Mouse (Mus musculus) testis, postnatal 14 days (tissue): ENCODE measurements around the gene Olfr1357.

Source experiments
- DNase-seq: peaks from one replicate; pipeline ENCODE4 v3.0.0; 2021; ENCODE audit warnings: low spot score

The Olfr1357 gene

DNA sequence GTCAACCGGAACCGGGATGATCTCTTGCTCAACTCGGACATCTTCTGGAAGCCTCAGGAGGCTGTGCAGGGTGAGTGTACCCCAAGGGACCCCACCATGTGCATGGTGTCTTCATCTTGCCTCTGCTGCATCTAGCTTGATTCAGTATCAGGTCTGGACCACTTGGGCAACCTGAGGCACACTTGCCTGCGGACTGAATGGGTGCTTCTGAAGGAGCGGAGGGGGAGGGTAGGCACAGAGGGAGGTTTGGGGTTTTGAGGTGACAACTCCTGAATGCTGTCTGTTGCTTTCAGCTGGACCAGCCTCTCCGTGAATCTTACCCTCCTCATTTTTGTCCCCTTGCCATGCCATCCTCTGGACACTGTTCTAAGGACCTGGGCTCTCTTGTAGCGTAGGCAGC is 36.8 kb downstream of the Olfr1357 start:
- DNase-seq = no peak

DNA sequence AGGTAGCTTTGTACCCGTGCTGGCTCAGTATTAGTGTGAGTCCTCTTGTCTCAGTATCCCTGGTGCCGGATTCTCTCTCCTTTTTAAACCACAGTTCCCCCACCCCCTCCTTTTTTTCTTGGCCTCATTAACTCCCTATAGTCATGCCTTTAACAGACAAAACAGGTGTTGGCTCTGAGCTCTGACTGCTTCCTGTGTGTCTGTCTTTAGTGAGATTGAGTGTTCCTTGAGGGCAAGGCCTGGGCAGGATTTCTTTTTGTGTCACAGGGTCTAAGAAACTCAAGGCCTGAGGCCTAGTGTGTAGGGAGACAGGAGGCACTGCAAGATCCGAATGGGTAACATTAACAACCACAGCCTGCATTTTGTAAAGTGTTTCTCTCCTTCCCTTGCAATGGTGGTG is 39.7 kb downstream of the Olfr1357 start:
- no peak for DNase-seq

DNA sequence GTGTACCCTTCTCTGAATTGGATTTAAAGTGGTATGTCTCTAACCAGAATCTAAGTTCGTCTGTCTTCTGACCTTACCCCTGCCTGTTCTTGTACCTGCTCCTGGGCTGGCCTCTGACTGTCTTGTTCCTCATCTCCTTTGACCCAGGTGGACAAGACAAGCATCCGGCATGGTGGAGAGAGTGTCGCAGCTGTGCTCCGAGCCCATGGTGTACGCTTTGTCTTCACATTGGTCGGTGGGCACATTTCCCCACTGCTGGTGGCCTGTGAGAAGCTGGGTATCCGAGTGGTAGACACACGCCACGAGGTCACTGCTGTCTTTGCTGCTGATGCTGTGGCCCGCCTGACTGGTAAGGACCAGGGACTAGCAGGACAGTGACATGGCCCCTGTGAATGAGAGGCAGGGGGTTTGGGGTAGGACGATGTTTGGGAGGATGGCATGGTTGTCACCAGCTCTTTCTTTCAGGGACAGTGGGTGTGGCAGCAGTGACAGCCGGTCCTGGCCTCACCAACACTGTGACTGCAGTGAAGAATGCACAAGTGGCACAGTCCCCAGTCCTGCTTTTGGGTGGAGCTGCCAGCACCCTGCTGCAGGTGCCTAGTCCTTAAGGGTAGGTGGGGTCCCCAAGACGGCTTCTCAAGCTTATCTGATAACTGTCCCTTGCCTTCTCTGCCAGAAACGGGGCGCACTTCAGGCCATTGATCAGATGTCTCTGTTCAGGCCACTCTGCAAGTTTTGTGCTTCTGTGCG is 41.3 kb downstream of the Olfr1357 start:
- no peak for DNase-seq

DNA sequence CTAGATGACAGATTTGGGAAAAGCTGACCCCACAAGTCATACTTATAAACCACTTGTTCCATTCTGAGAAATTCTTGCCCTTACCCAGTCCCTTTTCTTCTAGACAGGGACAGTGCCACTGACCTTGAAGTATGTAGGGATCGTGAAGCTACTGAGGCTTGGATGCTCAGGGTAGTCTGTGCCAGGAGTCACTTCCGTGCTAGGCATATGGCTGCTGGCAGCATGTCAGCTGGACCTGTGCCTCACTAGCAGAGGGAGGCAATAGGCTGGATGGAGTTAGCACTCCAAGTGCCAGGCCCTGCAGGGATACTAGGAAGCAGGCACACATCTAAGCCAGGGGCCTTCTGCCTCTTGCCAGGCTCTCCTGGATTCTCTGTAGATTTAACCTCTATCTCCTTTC is 42.2 kb downstream of the Olfr1357 start:
- peak; percentile 44 for DNase-seq

DNA sequence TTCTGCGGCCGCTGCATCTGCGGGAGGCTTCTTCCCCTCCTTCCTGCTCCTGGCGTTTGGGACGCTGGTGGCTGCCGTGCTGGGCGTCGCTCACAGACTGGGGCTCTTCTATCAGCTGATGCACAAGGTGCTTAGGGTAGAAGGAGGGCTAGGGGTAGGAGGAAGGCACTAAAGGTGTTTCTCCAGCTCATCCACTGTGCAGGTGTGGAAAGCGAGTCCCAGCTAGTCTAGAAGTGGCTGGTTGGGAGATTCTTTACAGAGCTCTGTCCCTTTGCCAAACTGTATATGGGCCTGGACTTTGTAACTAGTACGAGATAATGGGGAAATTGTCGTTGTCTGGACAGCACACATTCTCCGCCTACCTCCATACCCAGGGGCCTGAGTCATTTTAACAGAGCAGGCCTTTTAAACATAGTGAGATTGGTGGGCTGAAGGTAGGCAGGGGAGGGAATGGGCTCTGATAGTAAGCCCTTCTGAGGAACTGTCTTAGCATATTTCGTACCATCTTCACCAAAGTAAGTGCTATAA is 42.7 kb downstream of the Olfr1357 start:
- no peak for DNase-seq

DNA sequence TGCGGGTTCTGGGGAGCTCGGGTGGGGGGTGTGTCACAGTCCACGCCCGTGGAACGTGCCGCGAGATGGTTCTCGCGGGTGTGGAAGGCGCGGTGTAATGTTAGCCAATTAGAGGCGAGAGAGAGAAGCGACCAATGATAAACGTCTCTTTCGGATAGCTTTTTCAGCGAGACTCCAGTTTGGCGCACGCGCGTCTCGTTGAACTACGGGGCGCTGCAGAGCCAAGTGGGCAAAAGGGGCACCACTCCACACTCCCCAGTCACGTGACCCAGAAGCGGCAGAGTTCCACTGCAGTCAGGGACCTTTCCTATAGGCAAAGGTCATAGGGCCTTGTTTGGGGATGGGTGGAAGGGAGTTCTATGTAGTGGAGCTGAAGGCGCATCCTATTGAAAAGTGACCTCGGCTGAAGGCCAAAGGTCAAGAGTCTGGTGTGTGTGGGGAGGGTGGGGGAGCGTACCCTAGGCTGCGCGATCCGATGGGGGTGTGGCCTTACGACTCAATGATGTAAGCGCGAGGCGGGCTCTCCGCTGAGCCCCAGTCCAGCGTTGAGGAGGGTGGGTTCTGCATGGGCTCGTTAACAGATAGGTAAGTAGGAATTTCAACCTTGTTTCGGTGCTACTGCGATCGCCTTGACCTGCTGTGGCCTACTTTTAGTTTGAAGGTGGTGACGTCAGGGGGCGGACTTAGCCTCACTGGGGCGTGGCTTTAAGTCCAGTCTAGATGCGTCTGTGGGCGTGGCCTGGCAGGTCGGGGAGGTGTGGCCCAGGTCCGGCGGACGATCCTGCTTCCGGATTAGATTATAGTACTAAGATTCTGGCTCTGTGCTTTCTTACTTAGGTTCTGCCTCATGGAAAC is 43.4 kb downstream of the Olfr1357 start, which contains the start of gene Ilvbl:
Gene Ilvbl, plus strand, starts transcription at position 97 of the 855 bp plus-strand sequence.
- DNase-seq = peak; percentile 88

DNA sequence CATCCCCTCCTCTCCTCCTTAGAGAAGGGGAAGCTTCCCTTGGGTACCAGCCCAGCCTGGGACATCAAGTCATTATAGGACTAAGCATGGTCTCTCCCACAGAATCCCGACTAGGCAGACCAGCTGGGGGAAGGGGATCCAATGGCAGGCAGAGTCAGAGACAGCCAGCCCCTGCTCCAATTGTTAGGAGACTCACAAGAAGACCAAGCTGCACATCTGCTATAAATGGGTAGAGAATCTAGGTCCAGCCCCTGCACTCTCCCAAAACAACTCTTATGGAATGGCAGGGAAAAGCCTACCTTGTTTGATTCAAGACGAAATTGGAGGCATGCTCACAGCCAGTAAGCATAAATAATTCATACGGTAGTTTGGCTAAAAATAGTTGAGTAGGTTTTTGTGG is 44.6 kb downstream of the Olfr1357 start:
- DNase-seq = no peak

DNA sequence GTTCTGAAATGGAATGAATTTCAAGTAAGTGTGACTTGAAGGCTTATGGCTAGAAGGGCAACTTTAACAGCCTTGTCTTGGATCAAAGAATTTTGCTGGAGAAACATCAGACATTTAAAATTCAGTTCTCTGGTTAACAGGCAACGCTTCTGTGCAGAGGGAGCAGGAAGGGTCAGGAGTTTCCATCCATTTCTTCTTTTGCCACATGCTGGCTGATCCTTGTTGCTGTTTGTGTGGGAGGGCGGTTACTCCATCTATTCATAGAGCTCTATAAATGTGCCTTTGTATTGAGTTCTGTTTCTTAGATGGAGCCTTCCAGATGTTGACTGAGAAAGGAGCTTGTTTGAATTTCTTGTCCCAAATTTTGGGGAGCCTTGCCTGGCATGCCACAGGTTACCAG is 47.0 kb downstream of the Olfr1357 start:
- DNase-seq = no peak

DNA sequence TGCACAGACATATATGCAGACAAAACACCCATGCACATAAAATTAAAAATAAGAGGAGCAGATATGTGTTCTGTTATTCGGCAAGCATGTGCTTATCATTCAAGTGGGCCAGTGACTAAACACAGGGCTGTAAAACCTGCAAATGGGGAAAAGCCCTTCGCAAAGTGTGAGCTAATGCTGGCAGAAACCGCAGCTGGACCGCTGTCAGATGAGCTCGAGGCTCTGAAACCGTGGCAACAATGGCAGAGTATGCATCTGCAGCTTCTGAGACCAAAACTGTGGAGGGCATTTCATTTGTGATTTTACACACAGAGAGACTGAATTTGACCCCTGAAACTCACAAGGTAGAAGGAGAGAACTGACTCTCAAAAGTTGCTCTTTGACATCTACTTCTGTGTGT is 47.5 kb downstream of the Olfr1357 start:
- no peak for DNase-seq

DNA sequence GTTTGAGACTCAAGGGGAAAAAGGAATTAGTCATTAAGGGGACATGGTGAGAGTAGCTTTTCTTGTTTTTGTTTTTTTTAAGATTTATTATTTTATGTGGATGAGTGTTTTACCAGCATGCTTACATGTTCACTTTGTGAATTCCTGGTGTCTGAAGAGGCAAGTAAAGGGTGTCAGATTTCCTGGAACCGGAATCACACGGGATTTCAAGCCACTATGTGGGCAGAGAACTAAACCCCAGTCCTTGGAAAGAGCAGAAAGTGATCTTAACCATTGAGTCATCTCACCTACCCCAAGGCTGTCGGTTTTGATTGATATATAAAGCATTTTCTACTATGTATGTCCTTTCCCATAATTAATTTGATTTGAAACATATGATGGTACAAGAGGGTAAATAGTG is 48.2 kb downstream of the Olfr1357 start:
- DNase-seq = no peak

DNA sequence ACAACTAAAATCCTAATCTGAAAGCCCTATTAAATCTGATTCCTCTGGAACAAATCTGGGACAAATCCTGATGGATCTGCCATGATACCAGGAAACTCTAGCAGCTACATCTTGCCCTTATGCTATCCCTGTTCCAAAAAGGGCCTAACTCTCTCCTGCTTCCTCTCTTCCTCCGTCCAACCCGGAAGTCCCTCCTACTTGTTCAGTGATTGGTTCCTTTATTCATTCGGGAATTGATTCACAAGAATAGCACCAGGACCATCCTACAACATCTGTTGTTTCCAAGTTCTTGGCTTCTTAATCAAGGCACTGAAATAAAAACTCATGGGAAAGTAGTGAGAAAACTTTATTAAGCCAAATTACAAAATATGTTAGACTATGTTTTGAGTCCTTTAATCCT is 48.7 kb downstream of the Olfr1357 start:
- DNase-seq = no peak

DNA sequence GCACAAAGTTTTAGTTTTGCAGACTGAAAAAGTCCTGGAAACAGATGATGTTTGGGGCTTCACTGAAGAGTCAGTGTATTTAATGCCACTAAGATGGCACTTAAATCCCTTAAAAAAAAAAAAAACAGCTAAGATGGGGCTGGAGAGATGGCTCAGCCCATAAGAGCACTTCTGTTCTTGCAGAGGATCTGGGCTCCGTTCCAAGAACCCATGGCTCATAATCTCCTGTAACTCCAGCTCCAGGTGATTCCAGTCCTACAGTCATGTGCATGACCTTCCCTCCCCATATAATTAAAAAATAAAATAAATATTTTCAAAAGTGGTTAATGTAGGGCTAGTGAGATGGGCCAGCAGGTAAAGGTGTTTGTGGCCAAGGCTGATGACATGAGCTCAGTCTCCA is 52.8 kb downstream of the Olfr1357 start:
- DNase-seq = no peak
